Mouse (Mus musculus): ENCODE data around the gene Cdkl2. TPM values are rescaled to one million over a fixed set of nuclear protein-coding genes. Genes with fewer than 3 reads are reported as not detected.
A peak's percentile ranks its signal among the peaks of the same experiment; 100 is the strongest.

Cdkl2 gene
- total RNA-seq, 2 experiments from 2014 or later: 3.9 to 5.1 TPM

DNA sequence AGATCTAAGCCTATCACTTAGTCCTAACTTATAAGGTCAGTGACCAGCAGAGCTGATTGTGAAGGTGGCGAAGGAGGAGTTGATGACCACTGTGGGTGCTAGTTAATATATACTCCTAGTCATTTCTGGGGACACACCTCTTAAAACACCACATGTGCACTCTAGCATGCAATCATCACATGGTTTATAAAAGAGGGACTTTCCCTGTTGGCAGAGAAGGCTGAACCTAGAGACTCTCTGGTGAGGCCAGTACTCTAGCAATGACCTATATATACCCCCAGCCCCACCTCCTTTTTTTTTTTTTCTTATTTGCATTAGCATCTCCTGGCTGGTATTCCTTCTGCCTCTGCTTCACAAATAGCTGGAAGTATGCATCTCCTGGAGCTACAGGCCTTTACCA, 82.3 kb downstream of the Cdkl2 start:
- no peak for DNase-seq
- Histone ChIP-seq H3K27ac (peak overlapping the region; percentile 97), H3K4me3 (peak overlapping the region; percentile 90)
- intact Hi-C loops (cut with DNase I): loop anchor here (5.0 to 10.0 kb wide), 2 partner anchors 156 to 1303 kb away; partner anchors contain the start of gene Ccng2
- no peak for TF ChIP-seq CTCF (IDR thresholded peaks at IDR 0.05)

DNA sequence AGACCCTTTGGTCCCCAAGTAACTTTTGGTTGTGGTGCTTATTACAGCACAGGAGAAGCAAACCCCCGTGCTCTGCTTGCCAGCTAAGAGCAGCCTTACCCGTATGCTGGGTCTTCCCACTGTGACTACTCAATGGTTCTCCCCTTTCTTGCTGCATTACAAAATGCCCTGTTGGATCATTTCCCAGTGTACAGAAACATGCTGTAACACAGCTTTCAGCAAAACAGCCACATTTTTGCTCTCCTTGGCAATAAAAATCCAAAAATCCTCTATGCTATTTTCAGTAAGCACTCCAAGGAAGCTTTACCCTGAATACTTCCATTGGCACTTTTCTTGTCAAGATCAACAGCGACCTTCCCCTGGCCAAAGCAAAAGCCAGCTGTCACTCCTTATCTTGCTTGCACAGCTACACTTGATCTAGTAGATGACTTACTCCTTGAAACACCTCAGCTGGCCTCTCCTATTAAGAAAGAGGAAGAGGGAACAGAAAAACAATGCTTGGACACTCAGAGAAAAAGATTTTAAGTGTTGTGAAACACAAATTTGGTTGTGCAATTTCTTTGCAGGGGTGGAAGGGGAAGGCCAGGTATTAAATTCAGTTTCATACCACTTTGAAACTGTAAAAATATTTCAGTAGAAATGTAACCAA, 83.0 kb downstream of the Cdkl2 start:
- TF ChIP-seq CTCF (IDR thresholded peaks at IDR 0.05): no peak
- peak overlapping the region; percentile 97 for H3K27ac ChIP-seq
- intact Hi-C loops (cut with DNase I): loop anchor here (5.0 to 10.0 kb wide), 2 partner anchors 157 to 1304 kb away; partner anchors contain the start of gene Ccng2
- no peak for DNase-seq
- H3K4me3 ChIP-seq: peak overlapping the region; percentile 90

- no peak for TF ChIP-seq CTCF (IDR thresholded peaks at IDR 0.05)
- Histone ChIP-seq H3K27ac (peak overlapping the region; percentile 97; the same call in 1 of the 2 replicates), H3K4me3 (peak overlapping the region; percentile 90)
- no peak for DNase-seq
- intact Hi-C loops (cut with DNase I): loop anchor here (5.0 to 10.0 kb wide), 2 partner anchors 157 to 1305 kb away; partner anchors contain the start of gene Ccng2
Measured at GRCm38 (mm10) chr5:91959986-91960385, 83.7 kb downstream of the Cdkl2 start.

DNA sequence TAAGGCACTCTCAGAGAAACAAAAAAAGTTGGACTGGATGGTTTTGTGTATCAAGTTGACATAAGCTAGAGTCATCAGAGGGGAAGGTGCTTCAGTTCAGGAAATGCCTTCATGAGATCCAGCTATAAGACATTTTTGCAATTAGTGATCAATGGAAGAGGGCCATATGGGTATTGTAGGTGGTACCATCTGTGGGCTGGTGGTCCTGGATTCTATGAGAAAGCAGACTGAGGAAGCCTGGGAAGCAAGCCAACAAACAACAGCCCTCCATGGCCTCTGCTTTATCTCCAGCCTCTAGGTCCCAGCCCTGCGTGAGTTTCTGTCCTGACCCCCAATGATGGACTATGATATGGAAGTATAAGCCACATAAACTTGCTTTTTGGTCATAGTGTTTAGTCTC, 84.6 kb downstream of the Cdkl2 start:
- intact Hi-C loops (cut with DNase I): no loop called here
- DNase-seq: no peak
- no peak for TF ChIP-seq CTCF (IDR thresholded peaks at IDR 0.05)
- no peak overlapping the region for H3K27ac ChIP-seq
- no peak overlapping the region for H3K4me3 ChIP-seq

GRCm38 (mm10) chr5:91956991-91957760, 86.5 kb downstream of the Cdkl2 start:
- H3K4me3 ChIP-seq: no peak overlapping the region
- intact Hi-C loops (cut with DNase I): no loop called here
- no peak overlapping the region for H3K27ac ChIP-seq
- DNase-seq: no peak
- no peak for TF ChIP-seq CTCF (IDR thresholded peaks at IDR 0.05)

Other genes starting within 250 kb of the Cdkl2 start
- 10 to 100 TPM; 28.2 to 31.2 TPM for gene Rchy1, start 80.8 kb downstream of the Cdkl2 start, total RNA-seq (2021)
- not detected for gene Odaph, start 56.4 kb downstream of the Cdkl2 start, total RNA-seq (2021)
- 10 to 100 TPM; 49.1 to 73.5 TPM for gene G3bp2, start 39.8 kb upstream of the Cdkl2 start, total RNA-seq (2021)
- 10 to 100 TPM; 63.2 to 72.3 TPM for gene Uso1, start 94.1 kb upstream of the Cdkl2 start, total RNA-seq (2021)
- not detected for gene U90926, start 171.5 kb upstream of the Cdkl2 start, total RNA-seq (2021)
- gene Ppef2, start 212.4 kb upstream of the Cdkl2 start, total RNA-seq (2021): not detected
- 1 to 10 TPM; 5.5 to 8.5 TPM for gene Naaa, start 234.3 kb upstream of the Cdkl2 start, total RNA-seq (2021)